Mouse (Mus musculus) adrenal gland, adult (tissue): ENCODE results near the gene Psme1.

Experiments used
- DNase-seq, 2 experiments: peaks; one replicate each; pipeline ENCODE4 v3.0.0; 2022 to 2023; ENCODE audit warnings: low spot score in 1 of 2; ENCODE audit not compliant: inconsistent age in 2 of 2

Psme1 gene

DNA sequence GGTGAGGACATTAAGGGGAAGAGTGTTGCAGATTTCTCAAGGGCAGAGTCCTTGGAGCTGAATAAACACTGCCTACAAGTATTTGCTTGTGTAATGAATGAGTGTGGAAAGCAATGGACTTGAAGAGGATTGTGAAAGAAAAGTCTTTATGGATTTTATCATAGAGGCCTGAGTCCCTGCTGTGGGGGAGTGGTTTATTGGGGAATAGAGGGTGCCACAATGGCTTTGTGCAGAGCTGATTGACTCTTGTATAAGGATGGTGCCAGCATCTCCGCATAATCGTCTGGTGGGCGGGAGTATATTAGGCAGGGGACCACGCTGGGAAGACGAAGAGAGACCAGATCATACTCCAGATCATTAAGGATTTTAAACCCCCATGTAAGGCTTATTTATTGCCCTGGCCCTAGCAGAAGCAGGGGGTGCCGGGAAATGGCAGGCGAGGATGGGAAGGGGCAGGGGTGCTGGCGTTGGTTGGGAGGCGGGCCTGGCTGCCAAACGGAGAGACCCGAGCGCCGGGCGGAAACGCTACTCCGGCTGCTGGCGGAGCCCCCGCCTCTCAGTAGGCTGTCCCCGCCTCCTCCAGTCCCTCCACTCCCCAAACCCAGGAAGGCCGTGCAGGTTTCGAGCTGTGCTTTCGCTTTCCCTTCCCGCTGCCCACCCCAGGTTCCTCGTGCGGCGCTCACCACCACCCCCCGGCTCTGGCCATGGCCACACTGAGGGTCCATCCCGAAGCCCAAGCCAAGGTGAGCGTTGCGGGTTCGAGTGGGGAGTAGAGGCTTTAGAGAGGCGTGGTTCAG is at the start of gene Psme1:
Gene Psme1, plus strand, starts transcription at position 253 of the 797 bp plus-strand sequence.
- DNase-seq = peak; percentile 90 to 95

DNA sequence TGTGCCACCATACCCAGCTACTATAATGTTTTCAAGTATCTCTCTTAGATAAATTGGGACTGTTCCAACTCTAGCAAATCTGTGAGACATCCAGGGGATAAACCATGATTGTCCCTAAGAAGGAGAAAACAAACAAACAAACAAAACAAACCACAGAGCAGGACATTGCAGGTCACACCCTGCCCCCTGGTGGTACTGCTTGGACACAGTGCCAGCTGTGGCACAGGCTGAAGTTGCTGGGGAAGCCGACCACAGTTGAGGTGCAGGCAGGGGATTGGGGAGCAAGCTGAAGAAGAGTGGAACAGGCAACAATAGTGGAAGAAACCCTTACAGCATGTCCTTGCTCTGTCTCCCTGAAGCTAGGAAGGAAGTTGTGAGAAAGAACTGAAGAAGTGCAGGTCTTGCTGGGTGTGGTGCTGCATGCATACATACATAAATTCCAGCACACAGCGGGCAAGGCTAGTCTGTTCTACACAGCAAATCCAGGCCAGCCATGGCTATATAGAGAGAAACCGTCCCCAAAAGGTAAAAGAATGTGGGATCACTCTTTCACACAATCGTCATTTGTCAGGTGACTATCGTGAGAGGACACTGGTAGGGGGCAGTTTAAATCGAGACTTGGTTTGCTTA is 41.7 kb upstream of the Psme1 start:
- DNase-seq = peak in 1 of 2 experiments; percentile 73

DNA sequence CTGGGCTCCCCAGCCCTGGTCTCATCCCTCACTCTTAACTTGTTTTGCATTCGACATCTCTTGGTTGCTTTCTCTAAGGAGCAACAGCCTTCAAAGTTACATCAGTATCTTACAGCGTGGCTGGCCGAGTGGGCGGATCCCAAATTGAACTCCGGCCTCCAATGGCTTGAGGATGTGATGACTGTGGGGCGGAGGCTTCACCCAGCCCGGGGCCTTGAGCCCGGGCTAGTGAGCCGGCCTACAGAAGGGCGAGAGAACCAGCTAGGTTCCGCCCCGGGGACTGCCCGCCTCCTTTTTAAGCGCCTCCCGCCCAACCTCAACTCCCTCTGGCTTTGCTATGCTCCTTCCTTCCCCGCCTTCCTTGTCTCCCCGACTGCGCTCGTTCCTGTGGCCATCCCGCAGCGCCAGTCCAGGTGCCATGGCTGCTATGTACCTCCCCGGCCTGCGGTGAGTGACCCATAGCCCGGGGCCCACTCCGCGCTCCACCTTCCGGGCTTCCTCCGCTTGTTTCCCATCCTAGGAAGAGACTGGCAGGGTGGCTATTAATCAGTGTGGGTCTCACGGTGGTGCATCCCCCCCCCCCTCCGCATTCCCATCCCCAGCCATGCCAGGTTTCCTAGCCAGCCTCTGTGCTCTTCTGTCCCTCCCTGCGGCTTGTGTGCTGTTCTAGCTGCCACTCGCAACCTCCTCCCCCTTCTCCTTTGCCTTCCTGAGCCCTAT is 37.7 kb upstream of the Psme1 start, which contains the start of gene Pck2:
Gene Pck2, plus strand, starts transcription at position 200 of the 720 bp plus-strand sequence.
- DNase-seq = peak; percentile 94 to 97

DNA sequence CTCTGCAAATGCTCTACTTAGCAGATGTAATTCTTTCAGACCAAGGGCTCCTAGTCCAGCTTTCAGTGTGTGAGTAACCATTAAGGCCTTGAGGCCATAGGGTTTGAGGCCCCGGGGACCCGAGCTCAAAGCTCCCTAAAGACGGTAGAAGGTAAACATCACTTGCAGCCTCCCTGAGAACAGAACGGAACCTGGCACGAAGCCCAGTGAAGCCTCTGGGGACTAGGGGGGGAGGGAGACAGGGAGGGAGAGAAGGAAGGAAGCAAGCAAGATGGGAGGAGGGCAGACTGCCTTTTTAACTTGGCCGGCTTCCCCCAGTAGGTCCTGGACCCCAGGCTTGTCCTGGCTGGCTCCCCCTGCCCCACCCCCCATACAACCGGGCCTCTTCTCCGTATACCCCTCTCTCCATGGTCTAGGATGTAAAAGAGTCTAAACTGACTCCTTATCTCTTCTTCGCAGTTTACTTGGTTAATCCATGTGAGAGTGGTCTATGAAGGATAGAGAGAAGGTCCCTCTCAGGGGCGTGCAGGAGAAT is 37.1 kb upstream of the Psme1 start:
- peak; percentile 79 to 93 for DNase-seq

DNA sequence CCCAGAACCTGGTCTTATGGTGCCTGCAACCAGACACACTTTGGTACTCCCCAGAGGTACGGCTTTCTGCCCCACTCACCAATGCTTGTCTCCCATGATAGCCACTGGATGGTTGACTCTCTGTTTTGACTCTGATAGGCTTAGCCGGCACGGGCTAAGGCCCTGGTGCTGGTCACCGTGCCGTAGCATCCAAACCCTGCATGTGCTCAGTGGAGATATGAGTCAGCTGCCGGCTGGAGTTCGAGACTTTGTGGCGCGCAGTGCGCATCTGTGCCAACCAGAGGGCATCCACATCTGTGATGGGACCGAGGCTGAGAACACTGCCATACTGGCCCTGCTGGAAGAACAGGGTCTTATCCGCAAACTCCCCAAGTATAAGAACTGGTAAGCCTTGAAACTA is 35.7 kb upstream of the Psme1 start:
- DNase-seq = no peak

DNA sequence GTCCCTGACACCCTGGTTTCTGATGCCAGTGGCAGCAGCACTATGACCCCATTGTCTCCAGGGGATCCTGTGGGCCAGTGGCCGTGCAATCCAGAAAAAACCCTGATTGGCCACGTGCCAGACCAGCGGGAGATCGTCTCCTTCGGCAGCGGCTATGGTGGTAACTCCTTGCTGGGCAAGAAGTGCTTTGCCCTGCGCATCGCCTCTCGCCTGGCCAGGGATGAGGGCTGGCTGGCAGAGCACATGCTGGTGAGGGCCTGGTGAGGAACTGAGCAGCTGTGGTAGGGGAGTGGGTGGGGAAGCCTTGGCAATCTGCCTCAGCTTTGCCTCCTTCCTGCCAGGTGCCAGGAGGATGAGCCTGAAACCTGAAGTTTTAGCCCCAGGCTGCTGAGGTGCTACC is 33.6 kb upstream of the Psme1 start:
- peak in 1 of 2 experiments; percentile 30 for DNase-seq

DNA sequence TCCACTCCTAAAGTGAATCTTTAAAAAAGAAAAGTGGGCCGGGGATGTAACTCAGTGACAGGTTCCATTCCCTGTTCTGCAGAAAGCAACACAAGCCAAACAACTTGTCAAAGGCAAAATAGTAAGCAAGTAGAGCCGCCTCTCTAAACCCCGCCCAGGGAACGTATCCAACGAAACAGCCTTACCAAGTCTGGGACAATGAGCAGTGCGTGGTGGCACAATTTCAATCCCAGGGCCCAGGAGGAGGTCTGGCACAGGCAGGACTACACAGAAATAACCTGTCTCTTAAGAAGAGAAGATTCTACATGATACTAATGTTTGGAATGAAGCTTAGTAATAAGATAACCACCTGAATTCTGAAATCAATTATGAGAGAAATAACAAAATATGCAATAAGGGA is 27.7 kb upstream of the Psme1 start:
- DNase-seq = no peak

DNA sequence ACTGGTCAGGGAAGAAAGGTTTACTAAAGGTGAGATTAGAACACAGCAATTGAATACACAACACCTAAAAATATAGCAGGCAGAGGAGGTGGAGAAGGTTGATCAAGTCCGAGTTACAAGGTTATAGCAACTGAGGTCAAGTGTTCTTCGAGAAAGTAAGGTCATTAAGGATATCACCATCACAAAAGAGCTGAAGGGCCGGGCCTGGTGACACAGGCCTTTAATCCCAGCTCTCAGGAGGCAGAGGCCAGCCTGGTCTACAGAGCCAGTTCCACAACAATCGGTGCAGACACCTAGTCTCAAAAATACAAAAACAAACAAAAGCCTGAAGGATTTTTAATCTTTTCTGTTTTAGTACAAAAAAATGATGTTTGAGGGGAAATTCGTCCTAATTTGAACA is 26.6 kb upstream of the Psme1 start:
- DNase-seq = no peak

DNA sequence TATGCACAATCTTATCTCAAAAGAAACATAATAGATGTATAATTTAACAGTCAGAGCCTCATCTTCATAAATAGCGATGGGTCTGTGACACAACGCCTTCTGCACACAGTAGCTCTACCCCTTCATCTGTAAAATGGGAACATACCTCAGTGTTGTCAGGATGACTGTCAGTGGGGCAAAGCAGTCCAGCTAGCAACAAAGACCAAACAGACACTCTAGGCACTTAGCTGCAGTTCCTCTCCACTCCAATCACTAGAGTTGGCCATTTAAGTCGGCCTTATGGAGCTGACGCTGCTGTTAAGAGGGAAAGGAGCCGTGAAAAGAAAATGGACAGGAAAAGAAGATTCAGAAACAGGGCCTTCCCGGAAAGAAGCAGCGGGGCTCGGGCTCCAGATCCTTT is 26.1 kb upstream of the Psme1 start:
- DNase-seq = no peak

DNA sequence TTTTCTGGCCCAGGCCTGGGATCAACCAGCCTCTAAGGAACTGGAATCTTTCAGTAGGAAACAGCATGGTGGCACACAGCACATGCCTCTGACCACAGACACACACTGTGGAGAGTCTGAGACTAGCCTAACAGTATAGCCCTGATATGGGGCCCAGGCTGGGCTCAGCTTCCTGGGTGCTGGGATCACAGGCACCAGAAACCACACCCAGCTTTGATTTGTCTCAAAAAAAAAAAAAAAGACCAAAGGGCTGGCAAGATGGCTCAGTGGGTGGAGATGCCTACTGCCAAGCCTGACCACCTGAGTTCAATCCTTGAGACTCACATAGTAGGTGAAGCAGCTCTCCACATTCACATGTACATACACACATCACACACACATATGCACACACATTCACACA is 23.3 kb upstream of the Psme1 start:
- no peak for DNase-seq

DNA sequence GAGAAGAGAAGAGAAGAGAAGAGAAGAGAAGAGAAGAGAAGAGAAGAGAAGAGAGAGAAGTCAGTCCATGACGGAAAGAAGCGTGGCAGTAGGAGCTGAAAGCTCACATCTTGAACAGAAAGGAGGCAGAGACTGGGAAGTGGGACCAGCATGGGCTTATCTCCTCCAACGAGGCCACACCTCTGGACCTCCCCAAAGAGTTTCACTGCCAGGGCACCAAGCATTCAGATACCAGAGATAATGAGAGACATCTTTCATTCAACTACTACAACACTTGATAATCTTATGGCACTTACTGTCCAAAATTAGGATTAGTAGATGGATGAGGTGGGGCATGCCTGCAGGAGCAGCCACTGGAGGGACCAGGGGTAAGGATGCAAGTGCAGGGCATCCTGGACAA is 22.1 kb upstream of the Psme1 start:
- DNase-seq = no peak

DNA sequence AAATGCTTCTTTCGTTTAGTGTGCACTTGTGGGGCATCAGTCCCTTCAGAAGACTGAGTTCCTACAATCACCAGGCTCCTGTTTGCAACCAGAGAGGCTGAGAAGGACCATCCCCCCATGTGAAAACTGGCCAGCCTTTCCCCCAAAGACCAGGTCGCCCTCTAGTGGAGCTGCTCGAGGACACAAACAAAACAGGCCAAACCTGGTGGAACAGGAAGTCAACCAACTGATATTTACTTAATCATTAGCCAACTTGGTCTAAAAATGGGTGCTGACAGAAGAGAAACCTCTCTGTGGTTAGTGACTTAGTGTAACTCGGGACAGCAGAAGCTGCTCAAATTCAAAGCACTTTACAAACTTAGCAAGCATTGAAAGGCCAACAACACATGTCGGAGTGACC is 20.9 kb upstream of the Psme1 start:
- peak; percentile 77 to 93 for DNase-seq

DNA sequence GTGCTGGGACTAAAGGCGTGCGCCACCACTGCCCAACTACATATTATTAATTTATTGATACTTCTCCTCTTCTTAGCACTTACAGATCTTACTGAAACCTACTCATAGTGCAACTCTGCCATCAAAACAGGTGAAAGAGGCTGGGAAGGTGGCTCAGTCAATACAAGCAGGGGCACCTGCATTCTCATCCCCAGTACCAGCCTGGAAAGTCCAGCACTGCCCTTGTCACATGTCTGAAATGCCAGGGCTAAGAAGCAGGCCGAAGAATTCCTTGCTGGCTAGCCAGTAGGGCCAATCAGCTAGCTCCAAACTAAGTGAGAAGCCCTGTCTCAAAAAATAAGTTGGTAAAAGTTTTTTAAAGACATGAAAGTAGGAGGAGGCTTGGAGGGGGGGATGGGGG is 20.3 kb upstream of the Psme1 start:
- DNase-seq = peak in 1 of 2 experiments; percentile 39

DNA sequence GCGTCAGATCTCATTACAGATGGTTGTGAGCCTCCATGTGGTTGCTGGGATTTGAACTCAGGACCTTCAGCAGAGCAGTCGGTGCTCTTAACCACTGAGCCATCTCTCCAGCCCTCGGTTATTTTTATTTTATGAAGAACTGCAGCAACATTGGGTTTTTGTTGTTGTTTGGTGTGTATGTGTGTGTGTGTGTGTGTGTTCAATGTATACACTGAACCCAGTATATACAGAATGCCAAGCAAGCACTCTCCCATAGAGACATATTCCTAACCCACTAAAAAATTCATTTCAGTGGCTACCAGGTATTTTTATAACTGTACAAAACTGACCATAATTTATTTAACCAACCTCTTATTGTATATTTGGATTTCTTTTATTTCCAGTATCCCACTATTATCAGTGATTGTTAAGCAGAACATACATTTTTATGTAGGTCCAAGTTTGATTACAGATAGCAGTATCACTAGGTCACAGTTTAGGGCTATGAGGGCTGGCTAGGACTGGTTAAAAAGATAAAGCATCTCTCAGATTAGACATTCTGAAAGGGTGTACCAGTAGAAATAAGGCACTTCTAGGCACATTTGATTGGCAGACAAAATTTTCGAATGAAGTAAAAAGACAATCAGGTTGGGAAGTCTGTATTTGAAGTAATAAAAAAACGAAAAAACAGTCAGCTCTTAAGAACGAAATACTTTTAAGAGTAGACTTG is 19.0 kb upstream of the Psme1 start:
- peak in 1 of 2 experiments; percentile 46 for DNase-seq

DNA sequence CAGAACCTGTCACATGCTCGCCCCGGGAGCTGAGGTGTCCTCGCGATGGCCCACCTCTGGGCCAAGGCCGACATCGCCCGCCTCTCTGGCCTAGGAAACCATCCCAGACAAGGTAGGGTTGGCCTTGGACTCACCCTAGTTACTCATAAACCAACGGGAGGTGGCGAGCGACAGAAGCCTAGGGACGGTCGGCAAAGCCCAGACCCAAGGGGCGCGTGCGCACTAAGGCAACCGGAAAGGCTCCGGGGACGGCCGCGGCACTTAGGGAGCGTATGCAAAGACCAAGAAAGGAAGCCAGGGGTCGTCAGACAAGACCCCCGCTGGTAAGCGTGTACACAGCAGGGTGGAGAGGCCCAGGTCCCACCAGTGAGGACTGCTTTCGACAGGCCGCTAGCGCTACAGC is 18.1 kb upstream of the Psme1 start, which contains the start of gene Dcaf11:
Gene Dcaf11, plus strand, starts transcription at position 208 of the 403 bp plus-strand sequence.
- peak; percentile 95 to 97 for DNase-seq

DNA sequence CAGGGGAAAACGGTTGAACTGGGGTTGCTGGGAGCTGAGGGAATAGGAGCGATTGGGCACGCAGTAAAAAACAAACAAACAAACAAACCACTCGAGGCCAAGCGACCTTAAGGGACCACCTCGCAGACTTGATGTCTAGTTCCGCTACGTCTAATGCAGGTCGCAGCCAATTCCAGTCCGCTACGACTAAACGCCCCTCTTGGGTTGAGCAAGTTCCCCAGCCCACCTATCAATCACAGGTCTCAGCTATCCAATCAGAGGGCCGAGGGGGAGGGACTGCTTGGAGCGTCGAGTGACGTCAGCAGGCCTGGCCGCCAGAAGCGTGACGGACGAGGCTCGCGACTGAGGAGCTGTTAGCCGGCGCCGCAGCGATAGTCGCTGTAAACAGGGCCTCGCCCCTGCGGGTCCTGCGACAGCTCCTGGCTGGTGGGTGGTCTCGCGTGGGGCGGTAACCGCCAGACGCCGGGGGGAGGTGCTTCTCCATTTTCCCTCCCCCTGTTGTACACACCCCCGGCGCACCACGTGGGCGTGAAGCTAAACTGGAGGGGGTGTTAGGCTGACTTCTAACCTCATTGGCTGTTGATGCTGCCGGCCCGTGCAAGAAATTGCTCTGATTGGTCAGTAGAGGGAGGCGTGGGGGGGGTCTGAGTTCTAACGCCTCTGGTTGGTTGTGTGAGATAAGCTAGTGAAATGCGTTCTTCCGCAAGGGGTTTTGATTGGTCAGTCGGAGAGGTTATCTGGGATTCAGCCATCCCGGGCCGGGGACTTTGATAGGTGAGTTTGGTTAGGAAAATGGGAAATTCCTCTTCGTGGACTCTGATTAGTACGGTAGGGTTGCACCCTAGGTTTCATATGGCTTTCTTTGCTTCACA is 17.5 kb upstream of the Psme1 start, which contains the start of gene A730061H03Rik:
Gene A730061H03Rik, minus strand, starts transcription at position 205 of the 872 bp plus-strand sequence.
- DNase-seq = peak; percentile 99 to 100

DNA sequence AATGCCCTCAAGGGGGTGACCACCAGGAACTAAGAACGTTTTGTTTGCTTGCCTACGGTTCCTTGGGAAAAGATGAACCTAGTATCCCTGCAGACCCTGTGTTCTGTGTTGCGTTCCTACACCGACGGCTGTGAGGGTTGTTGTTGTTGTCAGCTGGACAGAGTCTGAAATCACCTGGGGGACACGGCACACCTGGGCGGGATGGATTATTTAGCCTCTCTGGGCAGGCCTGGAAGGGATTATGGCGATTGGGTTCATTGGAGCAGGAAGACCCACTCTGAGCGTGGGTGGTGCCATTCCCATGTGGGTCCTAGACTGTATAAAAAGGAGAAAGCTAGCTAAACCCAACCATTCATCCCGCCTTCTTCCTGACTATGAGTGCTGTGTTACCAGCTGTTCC is 16.1 kb upstream of the Psme1 start:
- peak; percentile 42 to 49 for DNase-seq

DNA sequence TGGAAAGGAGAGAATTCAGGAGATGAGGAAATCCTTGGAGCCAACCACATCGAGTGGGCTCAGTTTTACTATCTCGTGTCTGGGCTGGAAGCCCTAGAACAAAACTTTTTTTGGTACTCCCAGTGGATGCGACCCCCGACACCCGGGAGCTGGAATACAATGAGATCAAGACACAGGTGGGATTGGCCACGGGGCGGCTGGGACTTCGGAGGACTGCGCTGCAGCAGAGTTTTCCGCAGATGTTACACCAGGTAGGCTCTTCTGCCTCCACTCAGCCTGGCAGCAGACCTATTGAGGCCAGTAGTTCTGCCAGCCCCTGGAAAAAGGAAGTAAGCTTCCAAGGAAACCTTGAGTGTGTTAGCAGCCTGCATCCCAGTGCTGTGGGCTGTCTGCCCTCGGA is 14.7 kb upstream of the Psme1 start:
- DNase-seq = peak in 1 of 2 experiments; percentile 16

DNA sequence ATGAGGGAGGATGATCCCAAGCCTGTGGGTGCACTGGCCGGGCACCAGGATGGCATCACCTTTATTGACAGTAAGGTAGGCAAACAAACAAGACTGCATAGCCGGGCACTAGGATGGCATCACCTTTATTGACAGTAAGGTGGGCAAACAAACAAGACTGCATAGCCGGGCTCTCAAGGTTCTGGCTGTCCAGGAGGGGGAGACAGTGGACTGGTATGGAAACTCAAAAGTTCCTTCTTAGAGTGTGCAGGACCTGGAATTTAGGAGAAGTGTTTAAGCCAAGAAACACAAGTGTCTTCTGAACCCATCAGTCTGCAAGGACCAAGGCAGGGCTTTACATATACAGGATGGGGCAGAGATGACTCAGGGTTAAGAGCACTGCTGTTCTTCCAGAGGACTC is 12.2 kb upstream of the Psme1 start:
- no peak for DNase-seq

DNA sequence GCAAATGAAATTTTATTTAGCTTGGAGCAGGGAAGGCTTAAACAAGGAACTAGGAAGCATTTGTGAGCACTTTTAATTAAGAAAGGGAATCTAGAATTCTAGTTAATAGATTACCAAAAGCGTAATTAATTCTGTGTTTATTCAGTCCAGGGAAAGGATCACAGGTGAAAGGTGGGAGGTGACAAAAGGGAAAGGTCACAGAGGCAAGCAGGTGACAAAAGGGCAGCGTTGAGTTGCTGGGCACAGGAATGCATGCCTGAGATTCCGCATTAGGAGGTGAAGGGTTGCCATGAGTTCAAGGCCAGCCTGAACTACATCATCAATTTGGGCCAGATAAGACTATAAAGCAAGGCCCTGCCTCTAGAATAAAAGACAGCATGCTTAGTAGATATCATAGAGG is 10.4 kb upstream of the Psme1 start:
- DNase-seq = no peak
